Mouse (Mus musculus) small intestine, adult 2 months (tissue): Measurements from ENCODE around the gene Limch1.

Source experiments
- CTCF ChIP-seq: fragments of 200-500 bp; IDR thresholded peaks from 2 replicates; pipeline ENCODE4 v1.5.1; 2012; ENCODE audit warnings: low read depth, mild to moderate bottlenecking, control low read depth, inconsistent platforms, low read length, moderate library complexity, mixed read lengths; ENCODE audit not compliant: insufficient replicate concordance, insufficient read length; ENCODE audit errors: extremely low read depth
- POLR2A ChIP-seq: fragments of 200-500 bp; IDR thresholded peaks from 2 replicates; pipeline ENCODE4 v1.6.1; 2012; ENCODE audit warnings: low read depth, mild to moderate bottlenecking, control low read depth, inconsistent platforms, low read length, moderate library complexity

DNA sequence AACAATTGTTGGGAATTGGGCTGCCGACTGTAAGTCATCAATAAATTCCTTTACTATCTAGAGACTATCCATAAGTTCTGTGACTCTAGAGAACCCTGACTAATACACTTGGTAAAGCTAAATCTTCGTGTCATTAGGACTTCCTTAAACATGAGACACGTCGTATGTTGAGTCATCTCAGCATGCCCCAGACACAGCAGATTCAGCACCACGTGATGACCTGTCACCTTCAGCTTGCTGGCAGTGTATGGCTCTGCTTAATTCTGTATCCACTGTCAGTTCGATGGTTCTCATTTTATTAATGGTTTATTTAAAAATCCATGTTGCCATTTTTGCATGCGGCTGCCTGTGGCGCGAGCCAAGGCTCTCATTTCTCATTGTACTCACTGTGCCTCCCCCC is 298.3 kb downstream of the Limch1 start:
- TF ChIP-seq CTCF = no peak
- TF ChIP-seq POLR2A = no peak
